Mouse (Mus musculus) lung, embryonic 16.5 days (tissue): ENCODE data around the gene Fam107b. TPM values are rescaled to one million over a fixed set of nuclear protein-coding genes. Genes with fewer than 3 reads are reported as not detected.
A peak's percentile ranks its signal among the peaks of the same experiment; 100 is the strongest.

Experiments
- ATAC-seq: fragments of 200-750 bp; cut with Nextera tagmentation; 2 replicates; pipeline ENCODE4 v1.8.0; 2017; ENCODE audit warnings: low read depth, mild to moderate bottlenecking, moderate library complexity
- H3K27ac ChIP-seq: fragments of 300-500 bp; sonication (generic); 2 replicates; pipeline ENCODE4 v1.5.1; 2014; ENCODE audit warnings: mild to moderate bottlenecking, control low read depth, low read length
- H3K27me3 ChIP-seq: fragments of 300-500 bp; sonication (generic); 2 replicates; pipeline ENCODE4 v1.6.1; 2014; ENCODE audit warnings: low read depth, low read length, mixed read lengths; ENCODE audit not compliant: control insufficient read depth, insufficient read depth
- H3K36me3 ChIP-seq: fragments of 300-500 bp; sonication (generic); 2 replicates; pipeline ENCODE4 v1.6.1; 2014; ENCODE audit warnings: low read length; ENCODE audit not compliant: control insufficient read depth, insufficient read depth
- H3K4me1 ChIP-seq: fragments of 300-500 bp; sonication (generic); replicated peaks from 2 replicates; pipeline ENCODE4 v1.6.1; 2014; ENCODE audit warnings: low read length, mixed read lengths; ENCODE audit not compliant: control insufficient read depth, insufficient read depth
- H3K4me2 ChIP-seq: fragments of 300-500 bp; sonication (generic); 2 replicates; pipeline ENCODE4 v1.6.1; 2014; ENCODE audit warnings: low read depth, low read length, control low read depth
- H3K4me3 ChIP-seq: fragments of 300-500 bp; sonication (generic); 2 replicates; pipeline ENCODE4 v1.5.1; 2014; ENCODE audit warnings: mild to moderate bottlenecking, low read length, control low read depth
- H3K9ac ChIP-seq: fragments of 300-500 bp; sonication (generic); 2 replicates; pipeline ENCODE4 v1.6.1; 2014; ENCODE audit warnings: low read length, control low read depth
- H3K9me3 ChIP-seq: fragments of 300-500 bp; sonication (generic); 2 replicates; pipeline ENCODE4 v1.6.1; 2016; ENCODE audit warnings: low read length; ENCODE audit not compliant: control insufficient read depth
- WGBS: fragments of 180-500 bp; shearing (Covaris S2); extraction: QIAGEN DNeasy Blood & Tissue Kit; methylation state at CpG from one replicate; pipeline ENCODE4 v1.1.7; 2014; 5-methylcytosine and 5-hydroxymethylcytosine counted together
- polyA plus RNA-seq: library from polyadenylated mRNA; unstranded; fragments of >200 nt; fragmentation: Nextera tagmentation; extraction: Ambion mirVana; gene quantifications from 2 replicates; pipeline ENCODE4 v1.2.1, GENCODE M21; 2015

The Fam107b gene
- polyA plus RNA-seq, 1 experiment from 2014 or later: 33.3 TPM

DNA sequence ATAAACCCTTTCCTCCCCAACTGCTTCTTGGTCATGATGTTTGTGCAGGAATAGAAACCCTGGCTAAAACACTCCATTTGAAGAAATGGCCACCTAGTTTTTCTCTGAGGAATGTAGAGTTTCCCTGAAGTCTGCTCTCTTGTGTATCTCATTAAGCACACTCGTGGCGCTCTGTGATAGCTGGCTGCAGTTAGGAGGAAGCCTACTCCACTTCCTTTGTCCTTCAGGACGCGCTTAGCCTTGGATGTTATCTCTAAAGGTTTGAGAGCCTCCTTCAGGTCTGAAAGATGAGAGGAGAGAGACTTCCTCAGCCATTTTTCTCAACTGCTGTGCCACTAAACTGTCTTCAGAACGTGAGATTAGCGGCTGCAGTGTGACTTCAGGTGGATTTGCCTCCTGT is 207.4 kb downstream of the Fam107b start:
- whole genome bisulfite sequencing: 56% methylated on average over 6 of the region's 6 CpGs

DNA sequence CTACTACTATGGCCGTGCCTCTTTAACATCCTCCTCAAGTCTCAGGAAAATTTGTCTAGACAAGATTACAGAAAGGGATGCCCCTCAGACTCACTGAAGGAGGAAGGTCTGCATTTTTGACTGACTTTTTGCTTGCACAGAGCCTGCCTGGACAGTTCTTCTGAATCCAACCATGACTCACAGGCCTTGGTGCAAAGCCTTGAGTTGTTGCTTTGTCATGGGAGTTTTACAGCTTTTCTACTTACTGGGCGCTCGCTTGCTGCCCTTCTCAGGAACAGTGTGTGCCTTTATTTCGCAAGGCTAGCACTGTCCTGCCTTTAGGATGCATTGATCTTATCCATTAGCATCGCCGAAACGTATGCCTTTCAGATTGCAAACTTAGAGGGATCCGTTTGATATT is 215.3 kb downstream of the Fam107b start:
- no peak for ATAC-seq
- WGBS: 72% methylated on average over 8 of the region's 8 CpGs

More for the DNA sequence above, 207.4 kb downstream of the Fam107b start:
- Histone ChIP-seq H3K9ac (no peak overlapping the region), H3K27me3 (no peaks in the 10 kb centered on the region), H3K4me2 (no peak overlapping the region), H3K36me3 (0 out of 2 replicates have a peak, but pooled peaks cover 3% of the 10 kb centered on the region), H3K4me1 (no peaks in the 10 kb centered on the region), H3K4me3 (no peak overlapping the region), H3K9me3 (no peaks in the 10 kb centered on the region), H3K27ac (no peak overlapping the region)
- no peak for ATAC-seq

DNA sequence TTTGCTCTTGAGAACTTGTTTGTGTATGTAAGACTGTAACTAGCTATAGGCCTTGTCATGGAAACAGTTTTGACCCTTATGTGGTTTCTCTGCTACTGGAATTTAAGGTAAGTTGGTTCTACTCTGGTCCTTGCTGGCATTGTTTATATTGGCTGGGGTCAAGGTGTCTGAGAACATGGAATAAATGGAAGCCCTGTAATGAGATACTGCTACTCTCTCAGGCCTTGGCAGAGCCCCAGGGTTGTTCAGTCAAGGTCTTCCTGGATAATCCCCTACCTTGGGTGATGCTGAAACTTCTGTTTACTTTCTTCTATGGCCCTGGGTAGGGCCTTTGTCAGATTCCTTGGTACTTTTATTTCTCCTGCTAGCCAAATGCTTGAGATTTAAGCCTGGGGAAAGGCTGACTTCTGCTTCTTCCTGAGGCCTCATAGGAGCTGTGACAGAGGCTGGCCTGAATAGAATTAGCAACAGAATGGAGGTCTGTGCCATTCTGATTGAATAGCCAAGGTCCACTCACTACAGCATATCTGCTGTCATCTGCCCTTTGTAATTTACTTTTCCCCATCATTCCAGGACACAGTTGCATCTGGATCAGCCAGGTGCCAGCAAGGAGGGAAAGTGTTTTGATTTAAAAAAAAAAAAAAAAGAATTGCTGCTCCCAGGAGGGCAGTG is 217.6 kb downstream of the Fam107b start:
- no peaks in the 10 kb centered on the region for H3K4me1 ChIP-seq
- no peak overlapping the region for H3K9ac ChIP-seq
- no peak for ATAC-seq
- no peaks in the 10 kb centered on the region for H3K36me3 ChIP-seq
- no peak overlapping the region for H3K4me3 ChIP-seq
- no peak overlapping the region for H3K27ac ChIP-seq
- no peaks in the 10 kb centered on the region for H3K27me3 ChIP-seq
- H3K4me2 ChIP-seq: no peak overlapping the region
- no peaks in the 10 kb centered on the region for H3K9me3 ChIP-seq

More for the DNA sequence above, 215.3 kb downstream of the Fam107b start:
- Histone ChIP-seq H3K36me3 (0 out of 2 replicates have a peak, but pooled peaks cover 3% of the 10 kb centered on the region), H3K4me2 (no peak overlapping the region), H3K27me3 (no peaks in the 10 kb centered on the region), H3K27ac (no peak overlapping the region), H3K4me1 (no peaks in the 10 kb centered on the region), H3K9me3 (no peaks in the 10 kb centered on the region), H3K4me3 (no peak overlapping the region), H3K9ac (no peak overlapping the region)

DNA sequence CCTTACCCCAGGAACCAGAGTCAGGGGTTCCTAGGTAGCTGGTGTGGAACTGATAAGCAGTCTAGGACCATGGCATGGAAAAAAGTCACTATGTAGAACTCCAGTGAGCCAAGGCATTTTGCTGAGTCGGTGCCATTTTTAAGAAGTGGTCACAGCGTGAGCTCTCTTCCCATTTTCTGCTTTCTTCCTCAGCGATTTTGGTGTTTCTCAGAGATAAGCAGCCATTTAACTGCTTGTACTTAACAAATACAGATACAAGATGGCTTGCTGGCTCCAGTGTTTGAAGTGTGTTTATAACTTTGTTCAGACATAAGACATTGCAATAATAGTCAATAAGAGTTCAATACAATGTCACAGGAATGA is 218.1 kb downstream of the Fam107b start:
- Histone ChIP-seq H3K36me3 (no peaks in the 10 kb centered on the region), H3K4me1 (no peaks in the 10 kb centered on the region), H3K9ac (no peak overlapping the region), H3K4me2 (no peak overlapping the region), H3K9me3 (no peaks in the 10 kb centered on the region), H3K27me3 (no peaks in the 10 kb centered on the region), H3K27ac (no peak overlapping the region), H3K4me3 (no peak overlapping the region)
- no peak for ATAC-seq
- 76% methylated on average over 3 of the region's 3 CpGs for WGBS

DNA sequence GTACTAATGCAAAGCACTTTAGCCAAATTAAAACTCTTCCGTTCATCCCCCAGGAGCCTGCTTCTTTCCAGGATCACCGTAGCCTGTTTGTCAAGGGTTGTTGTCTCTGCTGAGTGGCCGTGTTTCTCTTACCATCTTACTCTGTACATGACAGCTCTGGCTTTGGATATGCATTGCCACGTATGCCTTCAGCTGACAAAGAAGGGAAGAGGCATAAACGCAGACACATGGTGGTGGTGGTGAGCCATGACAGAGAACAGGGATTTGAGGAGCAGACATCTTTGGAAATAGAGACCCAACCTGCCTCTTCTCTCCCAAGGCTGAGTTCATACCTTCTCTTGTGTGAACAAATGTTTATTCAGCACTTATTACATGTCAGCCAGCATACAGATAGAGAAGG is 226.3 kb downstream of the Fam107b start:
- WGBS: 67% methylated on average over 5 of the region's 5 CpGs
- Histone ChIP-seq H3K9ac (no peak overlapping the region), H3K27me3 (no peaks in the 10 kb centered on the region), H3K36me3 (no peaks in the 10 kb centered on the region), H3K27ac (no peak overlapping the region), H3K4me1 (no peaks in the 10 kb centered on the region), H3K9me3 (no peaks in the 10 kb centered on the region), H3K4me3 (no peak overlapping the region), H3K4me2 (no peak overlapping the region)
- ATAC-seq: no peak

DNA sequence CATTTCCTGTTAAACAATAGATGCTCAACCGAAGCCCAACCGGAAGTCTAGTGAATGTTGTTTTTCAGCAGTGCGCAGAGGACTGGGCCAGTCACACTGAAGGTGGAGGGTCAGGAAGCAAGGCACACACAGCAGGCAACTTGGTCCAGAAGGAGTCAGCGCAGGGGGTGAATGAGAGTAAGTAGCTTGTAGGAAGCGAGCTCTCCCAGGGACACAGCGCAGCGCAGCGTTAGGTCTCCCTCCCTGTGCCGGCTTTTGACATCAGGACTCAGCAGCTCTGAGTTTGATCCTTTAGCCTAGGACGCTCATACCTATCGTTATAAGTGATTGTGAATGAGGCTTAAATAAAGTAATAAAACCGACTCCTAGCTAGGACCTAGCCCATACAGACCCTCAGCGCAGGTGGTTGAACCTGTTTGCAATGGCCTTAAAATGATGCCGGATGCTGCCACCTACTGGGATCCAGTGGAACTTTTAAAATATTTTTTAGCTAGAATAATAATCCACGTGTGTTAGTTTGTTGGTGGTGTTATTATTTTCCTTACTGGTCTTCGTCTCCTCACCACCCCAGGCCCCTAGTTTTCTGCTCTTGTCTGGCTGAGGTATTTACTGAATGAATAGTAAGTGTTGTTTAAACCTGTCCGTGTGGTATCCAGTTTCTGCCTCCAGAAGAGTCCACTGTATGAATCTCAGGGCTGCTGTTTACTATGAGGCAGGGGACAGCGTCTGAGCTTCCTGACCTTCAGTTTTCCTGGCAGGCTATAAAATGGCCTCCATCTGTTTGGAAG is 229.7 kb downstream of the Fam107b start:
- 10% methylated on average over 18 of the region's 18 CpGs for WGBS
- peak overlapping the region; percentile 55 for H3K9ac ChIP-seq
- no peaks in the 10 kb centered on the region for H3K9me3 ChIP-seq
- H3K4me1 ChIP-seq: no peaks in the 10 kb centered on the region
- no peaks in the 10 kb centered on the region for H3K36me3 ChIP-seq
- peak overlapping the region; percentile 37 for H3K4me3 ChIP-seq
- no peak overlapping the region for H3K27ac ChIP-seq
- peak; percentile 81 for ATAC-seq
- no peaks in the 10 kb centered on the region for H3K27me3 ChIP-seq
- H3K4me2 ChIP-seq: peak overlapping the region; percentile 67

DNA sequence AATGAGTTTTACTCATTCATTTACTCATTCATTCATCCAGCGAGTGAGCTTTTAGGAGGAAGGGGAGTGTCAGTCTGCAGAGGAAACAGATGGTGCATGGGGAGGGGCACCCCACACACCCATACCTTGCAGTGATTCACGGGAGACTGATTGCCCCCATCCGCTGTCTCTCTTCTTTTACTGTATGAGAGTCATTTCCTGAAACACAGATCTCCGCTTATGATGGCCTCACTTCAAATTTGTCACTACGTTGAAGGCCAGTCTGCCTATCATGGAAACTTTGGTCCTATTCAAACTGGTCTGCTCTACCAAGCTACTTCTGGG is 230.2 kb downstream of the Fam107b start:
- Histone ChIP-seq H3K4me2 (no peak overlapping the region; the same call in 1 of the 2 replicates), H3K9ac (no peak overlapping the region), H3K36me3 (no peaks in the 10 kb centered on the region), H3K9me3 (no peaks in the 10 kb centered on the region), H3K4me1 (no peaks in the 10 kb centered on the region), H3K27me3 (no peaks in the 10 kb centered on the region), H3K4me3 (no peak overlapping the region), H3K27ac (no peak overlapping the region)
- no peak for ATAC-seq
- 35% methylated on average over 5 of the region's 5 CpGs for WGBS

DNA sequence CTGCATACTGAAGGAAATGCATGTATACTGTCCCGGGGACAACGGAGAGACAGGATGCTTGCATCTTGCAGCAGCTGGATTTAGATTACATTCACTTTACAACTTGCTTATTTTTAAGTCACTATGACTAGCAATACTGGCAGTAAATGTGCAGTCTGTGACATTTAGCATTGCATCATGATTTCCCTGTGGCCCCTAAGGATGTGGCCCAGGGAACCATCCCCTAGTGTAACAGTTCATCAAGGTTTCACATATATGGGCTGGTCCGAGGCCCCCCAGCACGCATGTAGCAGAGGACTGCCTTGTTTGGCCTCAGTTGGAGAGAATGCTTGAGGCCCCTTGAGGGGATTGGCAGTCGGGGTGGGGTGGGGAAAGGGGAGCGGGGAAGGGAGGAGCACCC is 235.5 kb downstream of the Fam107b start:
- H3K27me3 ChIP-seq: no peaks in the 10 kb centered on the region
- no peaks in the 10 kb centered on the region for H3K9me3 ChIP-seq
- H3K27ac ChIP-seq: no peak overlapping the region
- H3K4me1 ChIP-seq: no peaks in the 10 kb centered on the region
- peak; percentile 43; the same call in 1 of the 2 replicates for ATAC-seq
- WGBS: 43% methylated on average over 6 of the region's 6 CpGs
- H3K4me2 ChIP-seq: no peak overlapping the region
- H3K36me3 ChIP-seq: no peaks in the 10 kb centered on the region
- no peak overlapping the region for H3K4me3 ChIP-seq
- H3K9ac ChIP-seq: no peak overlapping the region

DNA sequence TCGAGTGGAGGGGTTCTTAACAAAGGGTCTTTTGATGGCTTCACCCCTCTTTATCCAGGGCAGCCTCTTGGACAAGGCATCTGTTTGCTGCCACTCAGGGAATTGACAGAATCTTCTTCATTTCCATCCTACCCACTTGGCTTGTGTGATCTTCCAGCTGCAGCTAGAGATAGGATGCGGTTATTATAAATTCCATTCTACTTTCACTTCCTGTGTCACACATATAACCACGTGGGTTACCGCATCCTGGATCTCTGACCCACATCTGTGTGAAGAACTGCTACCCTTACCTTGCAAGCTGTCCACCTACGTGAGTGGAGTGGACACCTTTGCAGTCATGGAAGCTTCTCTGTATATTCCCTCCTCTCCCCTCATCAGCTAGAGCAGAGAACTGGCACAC is 240.0 kb downstream of the Fam107b start:
- WGBS: 49% methylated on average over 5 of the region's 5 CpGs

More for the DNA sequence above, 240.0 kb downstream of the Fam107b start:
- no peak for ATAC-seq
- no peak overlapping the region for H3K27ac ChIP-seq
- no peak overlapping the region for H3K4me3 ChIP-seq
- no peaks in the 10 kb centered on the region for H3K36me3 ChIP-seq
- no peaks in the 10 kb centered on the region for H3K9me3 ChIP-seq
- no peak overlapping the region for H3K9ac ChIP-seq
- H3K4me1 ChIP-seq: no peaks in the 10 kb centered on the region
- H3K27me3 ChIP-seq: no peaks in the 10 kb centered on the region
- H3K4me2 ChIP-seq: no peak overlapping the region
